Mouse (Mus musculus): ENCODE measurements at regions not wholly inside any gene's neighbourhood (a gene's known extent, or its start where the extent isn't known, plus 50 kb on each side); places are given as distances from the start of the nearest gene placed in this dataset.

DNA sequence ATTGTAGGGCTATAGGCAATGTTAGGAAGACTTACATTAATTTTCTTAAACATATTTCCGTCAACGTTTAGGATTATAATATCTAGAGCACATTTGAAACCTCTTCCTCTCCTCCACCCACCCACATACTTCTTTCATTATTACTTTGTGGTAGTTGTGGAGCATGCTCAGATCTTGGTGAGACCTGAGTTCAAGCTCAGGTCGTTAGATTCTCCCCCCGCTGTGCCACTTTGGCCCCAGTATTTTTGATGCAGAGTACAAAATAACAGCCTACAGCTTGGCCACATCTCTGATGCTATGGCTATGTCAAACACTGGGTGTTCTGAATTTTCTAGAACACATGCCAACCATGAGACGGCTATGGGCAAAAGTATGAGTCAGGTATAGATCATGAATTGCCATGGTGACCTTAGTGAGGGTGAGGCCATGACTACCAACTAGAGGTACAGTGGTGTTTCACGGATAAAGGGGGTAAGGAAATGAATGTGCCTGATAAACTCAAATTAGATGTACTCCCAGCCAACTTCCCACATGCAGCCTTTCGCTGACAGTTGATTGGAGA, 68.5 kb upstream of the H2afz start:
- DNase-seq: no peak

GRCm38 (mm10) chr3:137798769-137799168, 65.5 kb upstream of the H2afz start:
- no peak for DNase-seq

- no peak for DNase-seq
Measured at GRCm38 (mm10) chr3:137801402-137802020, 62.8 kb upstream of the H2afz start.

DNA sequence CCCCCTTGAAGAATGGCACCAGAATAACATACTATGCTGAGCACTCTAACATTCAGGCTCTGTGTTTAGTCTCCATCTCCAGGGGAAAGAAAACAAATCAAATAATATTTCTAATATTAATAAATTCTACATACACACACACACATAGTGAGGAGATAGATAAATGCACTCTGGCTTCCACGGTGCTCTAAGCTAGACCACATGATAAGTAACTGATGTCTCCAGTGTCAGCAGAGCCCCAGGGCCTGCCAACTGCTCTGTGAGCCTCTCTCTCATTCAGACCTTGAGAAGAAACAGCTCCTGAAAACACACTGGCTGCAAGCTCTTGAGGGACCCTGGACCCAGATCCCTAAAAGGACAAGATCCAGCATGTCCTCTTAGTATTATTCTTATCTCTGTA, 56.9 kb upstream of the H2afz start:
- DNase-seq: no peak

GRCm38 (mm10) chr3:137807913-137808684, 56.2 kb upstream of the H2afz start:
- no peak for DNase-seq

DNA sequence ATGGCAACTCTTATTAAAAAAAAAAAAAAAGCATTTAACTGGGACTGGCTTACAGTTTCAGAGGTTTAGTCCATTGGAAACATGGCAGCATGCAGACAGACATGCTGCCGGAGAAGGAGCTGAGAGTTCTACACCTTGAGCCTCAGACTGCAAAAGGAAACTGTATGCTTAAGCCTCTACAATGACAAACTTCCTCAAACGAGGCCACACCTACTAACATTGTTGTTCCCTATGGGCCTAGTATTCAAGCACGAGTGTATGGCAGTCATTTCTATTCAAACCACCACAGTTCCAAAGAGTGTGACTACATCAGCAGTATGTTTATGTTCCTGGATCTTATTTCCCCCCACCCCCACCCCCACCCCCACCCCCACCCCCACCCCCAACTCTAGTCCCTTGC, 54.2 kb upstream of the H2afz start:
- DNase-seq: no peak
